Mouse (Mus musculus) cerebellum, adult 9-10 months (tissue): ENCODE measurements at regions not wholly inside any gene's neighbourhood (a gene's known extent, or its start where the extent isn't known, plus 50 kb on each side); places are given as distances from the start of the nearest gene placed in this dataset.

Experiments
- DNase-seq: peaks from one replicate; pipeline ENCODE4 v3.0.0; 2022

- DNase-seq = no peak
Observed at GRCm38 (mm10) chr14:55301996-55302395, 80.2 kb downstream of the Dhrs2 start.

GRCm38 (mm10) chr14:55313615-55314014, 91.8 kb downstream of the Dhrs2 start:
- no peak for DNase-seq

GRCm38 (mm10) chr14:55323897-55324296, 102.1 kb downstream of the Dhrs2 start:
- DNase-seq = no peak

- no peak for DNase-seq
Observed at GRCm38 (mm10) chr14:55324335-55324734, 102.5 kb downstream of the Dhrs2 start.

GRCm38 (mm10) chr14:55333812-55334211, 112.0 kb downstream of the Dhrs2 start:
- no peak for DNase-seq

- DNase-seq = no peak
Observed at GRCm38 (mm10) chr14:55334305-55334704, 112.5 kb downstream of the Dhrs2 start.

- DNase-seq = no peak
Observed at GRCm38 (mm10) chr14:55335586-55335985, 113.8 kb downstream of the Dhrs2 start.

GRCm38 (mm10) chr14:55336451-55337195, 114.8 kb downstream of the Dhrs2 start:
- no peak for DNase-seq

- peak; percentile 54 for DNase-seq
Observed at GRCm38 (mm10) chr14:55338010-55338409, 116.2 kb downstream of the Dhrs2 start.

GRCm38 (mm10) chr14:55338500-55338899, 116.7 kb downstream of the Dhrs2 start:
- DNase-seq = peak; percentile 83

- no peak for DNase-seq
Observed at GRCm38 (mm10) chr14:55339036-55339614, 117.3 kb downstream of the Dhrs2 start.

GRCm38 (mm10) chr14:55343341-55343740, 121.5 kb downstream of the Dhrs2 start:
- no peak for DNase-seq

GRCm38 (mm10) chr14:55343914-55344313, 122.1 kb downstream of the Dhrs2 start:
- DNase-seq = no peak

GRCm38 (mm10) chr14:55345091-55345490, 123.3 kb downstream of the Dhrs2 start:
- DNase-seq = no peak

- DNase-seq = peak; percentile 95
Observed at GRCm38 (mm10) chr14:55348098-55348497, 126.3 kb downstream of the Dhrs2 start.

- no peak for DNase-seq
Observed at GRCm38 (mm10) chr14:55357258-55357657, 121.3 kb upstream of the Dhrs4 start.

- no peak for DNase-seq
Observed at GRCm38 (mm10) chr14:55358429-55358828, 120.1 kb upstream of the Dhrs4 start.

GRCm38 (mm10) chr14:55362316-55362715, 116.2 kb upstream of the Dhrs4 start:
- DNase-seq = no peak

- DNase-seq = no peak
Observed at GRCm38 (mm10) chr14:55362757-55363156, 115.8 kb upstream of the Dhrs4 start.

GRCm38 (mm10) chr14:55370384-55370783, 108.2 kb upstream of the Dhrs4 start:
- DNase-seq = no peak

GRCm38 (mm10) chr14:55372960-55373359, 105.6 kb upstream of the Dhrs4 start:
- DNase-seq = no peak

GRCm38 (mm10) chr14:55386773-55387172, 91.8 kb upstream of the Dhrs4 start:
- DNase-seq = peak; percentile 10

- DNase-seq = no peak
Observed at GRCm38 (mm10) chr14:55387378-55387777, 91.2 kb upstream of the Dhrs4 start.

GRCm38 (mm10) chr14:55392390-55392789, 86.2 kb upstream of the Dhrs4 start:
- no peak for DNase-seq

GRCm38 (mm10) chr14:55406146-55406545, 72.4 kb upstream of the Dhrs4 start:
- DNase-seq = peak; percentile 3
